Mouse (Mus musculus): ENCODE measurements at regions not wholly inside any gene's neighbourhood (a gene's known extent, or its start where the extent isn't known, plus 50 kb on each side); places are given as distances from the start of the nearest gene placed in this dataset.

DNA sequence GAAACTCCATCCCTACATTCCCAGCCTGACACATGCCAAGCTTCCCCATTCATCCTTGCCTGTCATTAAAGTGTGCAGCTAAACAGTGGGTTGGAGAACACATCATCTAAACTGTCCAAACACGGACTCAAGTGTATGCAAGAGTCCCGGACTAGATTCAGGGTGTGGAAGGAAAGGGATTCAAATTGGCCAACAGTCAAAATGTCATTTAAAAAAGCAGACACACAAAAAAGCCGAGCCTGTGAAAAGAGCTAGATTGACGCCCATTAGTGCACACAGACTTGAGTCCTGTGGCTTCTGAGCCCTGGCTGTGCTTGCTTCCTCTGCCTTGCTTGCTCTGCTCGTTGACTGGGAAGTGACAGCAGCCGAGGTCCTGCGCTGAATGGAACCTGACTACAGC, 181.5 kb downstream of the Kit start:
- Histone ChIP-seq H3K9ac (no peak overlapping the region), H3K27ac (no peak overlapping the region), H3K36me3 (no peaks in the 10 kb centered on the region), H3K4me2 (no peak overlapping the region), H3K27me3 (no peaks in the 10 kb centered on the region), H3K4me1 (no peaks in the 10 kb centered on the region), H3K9me3 (no peaks in the 10 kb centered on the region), H3K4me3 (no peak overlapping the region)
- no peak for ATAC-seq (ENCODE audit: insufficient number of reproducible peaks, insufficient read depth, low FRiP score, low TSS enrichment, low read depth)
- WGBS: 74% methylated on average over 7 of the region's 7 CpGs

DNA sequence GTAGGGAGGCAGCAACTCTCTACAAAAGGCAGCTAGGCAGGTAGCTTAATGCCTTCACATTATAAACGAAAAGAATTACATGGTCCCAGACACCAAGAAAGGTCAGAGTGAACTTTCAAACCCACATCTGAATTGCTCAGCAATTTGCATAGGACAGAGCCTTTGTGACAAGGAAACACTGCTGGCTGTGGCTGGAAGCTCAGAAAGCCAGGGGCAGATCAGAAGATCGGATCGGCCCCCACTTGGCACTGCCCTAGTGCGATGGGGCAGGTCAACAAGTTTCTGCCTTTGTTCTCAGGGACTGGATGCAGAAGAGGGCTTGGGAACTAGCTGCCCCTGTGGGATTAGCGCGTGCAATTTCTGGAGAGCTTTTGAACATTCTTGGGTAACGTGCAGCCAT, 179.6 kb downstream of the Kit start:
- Histone ChIP-seq H3K27ac (no peak overlapping the region), H3K36me3 (no peaks in the 10 kb centered on the region), H3K27me3 (no peaks in the 10 kb centered on the region), H3K4me3 (no peak overlapping the region), H3K4me2 (no peak overlapping the region), H3K9ac (no peak overlapping the region), H3K9me3 (no peaks in the 10 kb centered on the region), H3K4me1 (no peaks in the 10 kb centered on the region)
- WGBS: 66% methylated on average over 7 of the region's 7 CpGs
- no peak for ATAC-seq (ENCODE audit: insufficient number of reproducible peaks, insufficient read depth, low FRiP score, low TSS enrichment, low read depth)

DNA sequence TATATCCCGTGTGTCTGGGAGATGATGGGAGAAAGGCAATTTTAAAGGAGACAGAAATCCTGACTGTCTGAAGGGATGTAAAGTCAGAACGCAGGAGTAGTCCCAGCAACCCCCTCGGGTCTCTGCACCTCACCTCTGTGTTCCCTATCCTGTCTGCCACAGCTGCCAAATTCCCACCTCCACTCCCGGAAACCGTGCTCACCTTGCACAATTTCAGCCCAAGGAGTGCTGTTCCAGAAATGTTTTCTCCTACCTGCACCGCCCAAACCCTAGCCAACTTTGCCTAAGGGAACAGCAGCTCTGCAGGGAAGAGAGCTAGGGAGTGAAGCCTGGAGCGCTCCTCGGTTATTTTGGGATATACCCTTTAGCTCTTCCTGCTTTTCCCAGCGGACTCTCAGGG, 170.6 kb downstream of the Kit start:
- Histone ChIP-seq H3K9ac (no peak overlapping the region), H3K4me2 (no peak overlapping the region), H3K9me3 (no peaks in the 10 kb centered on the region), H3K27ac (no peak overlapping the region), H3K4me3 (no peak overlapping the region), H3K4me1 (no peaks in the 10 kb centered on the region), H3K36me3 (no peaks in the 10 kb centered on the region), H3K27me3 (no peaks in the 10 kb centered on the region)
- WGBS: 58% methylated on average over 9 of the region's 9 CpGs
- no peak for ATAC-seq (ENCODE audit: insufficient number of reproducible peaks, insufficient read depth, low FRiP score, low TSS enrichment, low read depth)

DNA sequence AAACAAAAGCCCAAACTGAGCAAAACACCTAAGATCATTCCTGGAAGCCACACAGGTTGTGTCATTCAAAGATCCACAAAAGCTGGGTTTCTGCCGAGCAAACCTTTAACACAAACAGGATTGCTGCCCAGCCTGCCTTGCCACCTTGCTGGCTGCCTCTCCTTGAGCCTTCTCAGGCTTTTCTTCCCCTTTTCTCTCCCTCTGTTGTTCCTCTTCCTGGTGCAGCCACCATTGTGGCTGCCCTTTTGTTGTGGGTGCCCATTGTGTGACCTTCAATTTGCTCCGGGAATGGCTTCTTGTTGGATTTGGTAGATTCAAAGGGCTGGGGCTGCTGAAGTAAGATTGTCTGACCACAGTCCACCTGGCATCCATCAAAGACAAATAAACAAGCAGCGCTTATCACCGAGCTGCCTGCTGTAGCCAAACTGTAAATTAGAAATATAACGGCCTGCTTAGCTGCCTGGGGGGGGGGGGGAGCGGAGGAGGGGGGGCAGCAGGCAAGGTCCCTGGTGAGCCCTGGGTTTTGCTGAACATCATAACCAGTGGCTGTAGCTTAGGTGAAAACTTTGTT, 169.8 kb downstream of the Kit start:
- no peaks in the 10 kb centered on the region for H3K27me3 ChIP-seq
- ATAC-seq (ENCODE audit: insufficient number of reproducible peaks, insufficient read depth, low FRiP score, low TSS enrichment, low read depth): no peak
- no peak overlapping the region for H3K4me2 ChIP-seq
- no peaks in the 10 kb centered on the region for H3K36me3 ChIP-seq
- H3K4me3 ChIP-seq: no peak overlapping the region
- WGBS: 38% methylated on average over 6 of the region's 6 CpGs
- H3K9ac ChIP-seq: no peak overlapping the region
- no peaks in the 10 kb centered on the region for H3K9me3 ChIP-seq
- H3K27ac ChIP-seq: no peak overlapping the region
- no peaks in the 10 kb centered on the region for H3K4me1 ChIP-seq

DNA sequence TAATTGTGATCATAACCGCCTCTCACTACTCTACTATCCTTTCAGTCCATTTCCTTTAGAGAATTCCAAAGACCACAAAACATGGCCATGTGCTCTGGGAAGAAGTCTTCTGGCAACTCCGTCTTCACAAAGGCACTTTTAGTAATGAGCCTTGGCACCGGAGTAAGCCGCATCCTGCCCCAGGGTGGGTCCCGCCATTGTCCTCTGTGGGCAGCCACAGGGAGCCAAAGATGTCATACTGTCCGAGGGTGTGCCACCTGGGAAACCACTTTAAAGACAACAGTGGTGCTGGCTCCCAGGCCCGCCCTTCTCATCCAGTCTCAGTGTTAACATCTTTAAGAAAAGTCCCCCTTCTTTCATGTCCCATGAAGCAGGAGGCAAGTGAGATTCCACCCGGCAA, 164.6 kb downstream of the Kit start:
- Histone ChIP-seq H3K9me3 (no peaks in the 10 kb centered on the region; the same call in 1 of the 2 replicates), H3K4me3 (no peak overlapping the region), H3K36me3 (no peaks in the 10 kb centered on the region), H3K9ac (no peak overlapping the region), H3K27me3 (no peaks in the 10 kb centered on the region), H3K27ac (no peak overlapping the region), H3K4me2 (no peak overlapping the region), H3K4me1 (no peaks in the 10 kb centered on the region)
- ATAC-seq (ENCODE audit: insufficient number of reproducible peaks, insufficient read depth, low FRiP score, low TSS enrichment, low read depth): no peak
- WGBS: 53% methylated on average over 8 of the region's 8 CpGs

DNA sequence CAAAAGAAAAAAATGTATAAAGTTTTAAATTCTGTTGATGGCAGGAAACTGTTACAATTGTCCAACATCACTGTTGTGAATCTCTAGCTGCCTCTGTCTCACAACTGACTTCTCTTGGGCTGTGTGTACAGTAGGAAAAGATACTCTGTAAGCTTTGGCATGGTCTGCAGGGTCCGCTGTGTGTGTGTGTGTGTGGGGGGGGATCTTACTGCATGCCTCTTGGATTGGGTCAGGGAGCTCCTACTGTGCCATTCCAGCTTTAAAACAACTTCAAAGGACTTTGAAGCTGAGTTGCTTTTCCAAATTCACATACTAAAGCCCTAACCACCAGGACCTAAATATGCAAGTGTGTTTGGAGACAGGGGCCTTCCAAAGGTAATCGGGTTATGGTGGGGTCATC, 163.7 kb downstream of the Kit start:
- H3K27me3 ChIP-seq: no peaks in the 10 kb centered on the region
- 78% methylated on average over 2 of the region's 2 CpGs for WGBS
- H3K27ac ChIP-seq: no peak overlapping the region
- no peak for ATAC-seq (ENCODE audit: insufficient number of reproducible peaks, insufficient read depth, low FRiP score, low TSS enrichment, low read depth)
- H3K4me2 ChIP-seq: no peak overlapping the region
- no peak overlapping the region for H3K4me3 ChIP-seq
- H3K4me1 ChIP-seq: no peaks in the 10 kb centered on the region
- H3K36me3 ChIP-seq: no peaks in the 10 kb centered on the region
- H3K9me3 ChIP-seq: no peaks in the 10 kb centered on the region; the same call in 1 of the 2 replicates
- no peak overlapping the region for H3K9ac ChIP-seq

DNA sequence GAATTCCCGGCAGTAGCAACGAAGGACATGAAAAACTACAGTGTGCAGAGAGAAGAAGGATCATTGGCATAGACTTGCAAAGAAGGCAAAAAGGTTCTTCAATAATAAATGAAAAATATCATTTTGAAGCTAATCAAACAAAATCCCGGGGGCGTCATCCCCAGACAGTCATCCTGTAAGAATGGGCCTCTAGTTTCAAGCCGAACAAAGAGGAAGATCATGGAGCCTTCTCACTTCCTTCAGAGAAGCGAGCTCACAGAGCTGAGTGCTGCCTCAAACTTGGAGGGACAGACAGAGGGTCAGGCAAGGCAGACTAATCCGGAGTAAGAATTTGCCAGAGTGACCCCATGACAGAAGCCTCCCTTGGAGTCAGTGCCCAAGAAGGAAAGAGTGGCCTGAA, 163.0 kb downstream of the Kit start:
- no peak for ATAC-seq (ENCODE audit: insufficient number of reproducible peaks, insufficient read depth, low FRiP score, low TSS enrichment, low read depth)
- H3K4me1 ChIP-seq: no peaks in the 10 kb centered on the region
- H3K4me2 ChIP-seq: no peak overlapping the region
- 86% methylated on average over 7 of the region's 7 CpGs for WGBS
- H3K36me3 ChIP-seq: no peaks in the 10 kb centered on the region
- H3K9me3 ChIP-seq: no peaks in the 10 kb centered on the region; the same call in 1 of the 2 replicates
- no peaks in the 10 kb centered on the region for H3K27me3 ChIP-seq
- H3K9ac ChIP-seq: no peak overlapping the region
- no peak overlapping the region for H3K27ac ChIP-seq
- no peak overlapping the region for H3K4me3 ChIP-seq

DNA sequence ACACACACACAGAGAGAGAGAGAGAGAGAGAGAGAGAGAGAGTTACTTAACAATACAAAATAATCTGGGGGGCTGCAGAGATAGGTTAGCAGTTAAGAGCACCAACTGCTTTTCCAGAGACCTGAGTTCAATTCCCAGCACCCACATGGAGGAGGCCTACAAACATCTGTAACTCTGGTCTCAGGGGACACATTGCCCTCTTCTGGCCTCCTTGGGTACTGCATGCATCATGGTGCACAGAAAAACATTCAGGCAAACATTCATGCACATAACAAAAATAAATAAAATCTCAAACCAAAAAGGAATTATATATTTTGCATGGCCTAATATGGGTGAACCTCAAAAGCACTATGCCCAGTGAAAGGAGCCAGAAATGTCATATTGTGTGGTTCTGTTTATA, 161.6 kb downstream of the Kit start:
- no peak for ATAC-seq (ENCODE audit: insufficient number of reproducible peaks, insufficient read depth, low FRiP score, low TSS enrichment, low read depth)
- Histone ChIP-seq H3K27ac (no peak overlapping the region), H3K4me2 (no peak overlapping the region), H3K27me3 (no peaks in the 10 kb centered on the region), H3K9me3 (no peaks in the 10 kb centered on the region; the same call in 1 of the 2 replicates), H3K36me3 (no peaks in the 10 kb centered on the region), H3K4me1 (no peaks in the 10 kb centered on the region), H3K4me3 (no peak overlapping the region), H3K9ac (no peak overlapping the region)

DNA sequence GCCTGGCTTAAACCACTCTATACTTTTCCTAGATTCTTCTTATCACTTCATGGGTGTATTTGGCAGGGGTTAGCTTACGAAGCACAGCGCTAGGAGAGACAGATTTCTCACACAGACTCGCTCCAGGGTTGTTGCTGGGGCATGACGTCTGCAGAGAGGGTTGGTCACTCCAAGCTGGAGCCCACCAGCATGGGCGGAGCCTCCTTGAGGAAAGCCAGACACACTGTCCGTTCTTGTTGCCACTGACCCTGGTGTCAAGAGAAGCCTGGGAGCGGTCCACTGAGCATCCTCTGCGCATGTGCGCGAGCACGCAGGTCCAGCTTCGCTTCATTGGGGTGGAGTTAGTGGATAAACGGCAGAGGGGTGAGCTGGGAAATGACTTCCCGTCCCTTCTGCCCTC, 159.8 kb downstream of the Kit start:
- Histone ChIP-seq H3K27me3 (no peaks in the 10 kb centered on the region), H3K9me3 (no peaks in the 10 kb centered on the region; the same call in 1 of the 2 replicates), H3K27ac (no peak overlapping the region), H3K9ac (no peak overlapping the region), H3K4me2 (no peak overlapping the region), H3K4me1 (no peaks in the 10 kb centered on the region), H3K36me3 (no peaks in the 10 kb centered on the region), H3K4me3 (no peak overlapping the region)
- WGBS: 89% methylated on average over 14 of the region's 14 CpGs
- ATAC-seq (ENCODE audit: insufficient number of reproducible peaks, insufficient read depth, low FRiP score, low TSS enrichment, low read depth): no peak

DNA sequence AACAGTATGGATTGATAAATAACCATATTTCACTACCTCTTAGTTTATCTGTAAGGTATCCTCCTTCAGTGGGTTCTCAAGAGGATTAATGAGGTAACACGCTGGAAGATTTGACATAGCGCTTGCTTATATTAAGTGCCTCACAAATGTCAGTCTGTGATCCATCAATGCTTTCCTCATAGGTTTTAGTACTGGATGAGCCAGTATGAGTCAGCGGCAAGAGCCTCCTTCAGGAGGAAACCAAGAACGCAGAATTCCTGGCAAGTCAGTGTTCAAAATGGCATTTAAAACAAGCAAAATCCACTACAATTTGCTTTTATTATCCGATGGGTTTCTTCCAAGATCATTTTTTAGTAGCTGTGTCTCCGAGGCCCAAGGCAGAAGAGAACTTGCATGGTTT, 159.3 kb downstream of the Kit start:
- Histone ChIP-seq H3K9ac (no peak overlapping the region), H3K4me1 (no peaks in the 10 kb centered on the region), H3K27me3 (no peaks in the 10 kb centered on the region), H3K9me3 (no peaks in the 10 kb centered on the region; the same call in 1 of the 2 replicates), H3K4me3 (no peak overlapping the region), H3K36me3 (no peaks in the 10 kb centered on the region), H3K4me2 (no peak overlapping the region), H3K27ac (no peak overlapping the region)
- WGBS: 93% methylated on average over 6 of the region's 6 CpGs
- ATAC-seq (ENCODE audit: insufficient number of reproducible peaks, insufficient read depth, low FRiP score, low TSS enrichment, low read depth): no peak

DNA sequence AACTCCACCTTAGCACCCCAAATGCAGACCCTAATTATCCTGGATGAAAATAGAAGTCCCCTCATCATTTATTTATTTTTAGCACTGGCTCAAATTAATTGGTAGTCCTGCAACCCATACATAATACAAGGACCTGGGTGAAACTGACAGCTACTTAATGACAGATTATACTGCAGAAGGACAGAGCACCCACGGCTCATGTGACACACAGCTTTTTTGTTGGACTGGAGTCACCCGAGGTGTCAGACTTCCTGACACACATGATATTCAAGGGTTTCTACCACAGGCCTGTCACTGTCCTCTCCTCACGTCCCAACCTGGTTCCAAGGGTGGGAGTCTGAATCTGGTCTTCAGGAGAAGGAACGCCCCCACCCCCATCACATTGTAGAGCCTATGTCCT, 156.5 kb downstream of the Kit start:
- no peaks in the 10 kb centered on the region for H3K4me1 ChIP-seq
- no peak overlapping the region for H3K4me3 ChIP-seq
- H3K27me3 ChIP-seq: no peaks in the 10 kb centered on the region
- H3K36me3 ChIP-seq: no peaks in the 10 kb centered on the region
- ATAC-seq (ENCODE audit: insufficient number of reproducible peaks, insufficient read depth, low FRiP score, low TSS enrichment, low read depth): no peak
- WGBS: 80% methylated on average over 4 of the region's 4 CpGs
- no peak overlapping the region for H3K9ac ChIP-seq
- H3K27ac ChIP-seq: no peak overlapping the region
- H3K9me3 ChIP-seq: no peaks in the 10 kb centered on the region; the same call in 1 of the 2 replicates
- H3K4me2 ChIP-seq: no peak overlapping the region

DNA sequence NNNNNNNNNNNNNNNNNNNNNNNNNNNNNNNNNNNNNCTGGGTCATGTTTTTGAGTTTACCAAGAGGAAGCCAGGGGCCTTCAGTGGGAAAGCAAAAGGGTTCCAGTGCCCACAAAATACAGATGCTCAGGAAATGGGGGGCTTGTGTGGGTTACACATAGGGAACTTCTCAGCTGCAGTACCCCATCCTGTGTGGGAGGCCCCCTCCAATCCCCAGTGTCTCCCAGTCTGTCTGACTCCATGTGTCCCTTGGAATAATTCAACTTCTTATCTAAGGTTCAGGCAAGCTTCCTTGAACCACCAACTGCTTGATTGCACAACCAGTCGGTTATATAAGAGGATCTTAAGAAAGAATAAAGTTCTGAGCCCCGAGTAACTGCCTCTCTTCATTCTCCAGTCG, 156.0 kb downstream of the Kit start:
- no peaks in the 10 kb centered on the region for H3K36me3 ChIP-seq
- H3K9ac ChIP-seq: no peak overlapping the region
- H3K4me1 ChIP-seq: no peaks in the 10 kb centered on the region
- no peak overlapping the region for H3K27ac ChIP-seq
- H3K4me3 ChIP-seq: no peak overlapping the region
- H3K4me2 ChIP-seq: no peak overlapping the region
- H3K27me3 ChIP-seq: no peaks in the 10 kb centered on the region
- no peak for ATAC-seq (ENCODE audit: insufficient number of reproducible peaks, insufficient read depth, low FRiP score, low TSS enrichment, low read depth)
- no peaks in the 10 kb centered on the region for H3K9me3 ChIP-seq
- WGBS: 79% methylated on average over 3 of the region's 3 CpGs

DNA sequence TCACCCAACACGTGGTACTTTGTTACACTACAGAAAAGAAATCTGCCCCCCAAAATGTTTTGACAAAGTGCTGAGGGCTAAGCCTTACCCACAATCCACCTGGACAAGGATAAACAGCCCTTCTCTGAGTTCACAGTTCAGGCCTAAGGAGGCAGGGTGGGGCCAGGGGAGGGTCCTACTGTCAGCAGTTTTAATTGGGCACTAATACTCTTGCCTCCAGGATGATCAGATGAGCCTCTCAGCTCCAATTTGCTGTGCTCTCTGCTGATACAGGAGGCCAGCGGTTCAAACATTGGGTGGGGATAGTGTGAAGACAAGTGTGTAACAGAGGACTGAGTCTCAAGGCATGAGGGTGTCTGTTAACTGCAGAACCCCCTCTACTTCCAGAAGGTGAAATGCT, 146.6 kb downstream of the Kit start:
- H3K9me3 ChIP-seq: no peaks in the 10 kb centered on the region
- H3K27ac ChIP-seq: no peak overlapping the region
- H3K4me1 ChIP-seq: 0 out of 2 replicates have a peak, but pooled peaks cover 9% of the 10 kb centered on the region
- no peaks in the 10 kb centered on the region for H3K27me3 ChIP-seq
- no peak for ATAC-seq (ENCODE audit: insufficient number of reproducible peaks, insufficient read depth, low FRiP score, low TSS enrichment, low read depth)
- no peak overlapping the region for H3K4me3 ChIP-seq
- H3K36me3 ChIP-seq: no peaks in the 10 kb centered on the region
- H3K4me2 ChIP-seq: no peak overlapping the region
- WGBS: 72% methylated on average over 2 of the region's 2 CpGs
- no peak overlapping the region for H3K9ac ChIP-seq

Measured in embryonic facial prominence, embryonic 13.5 days (tissue).